8 mouse cellular contexts compared by ENCODE assay signal in the genomic region with DNA sequence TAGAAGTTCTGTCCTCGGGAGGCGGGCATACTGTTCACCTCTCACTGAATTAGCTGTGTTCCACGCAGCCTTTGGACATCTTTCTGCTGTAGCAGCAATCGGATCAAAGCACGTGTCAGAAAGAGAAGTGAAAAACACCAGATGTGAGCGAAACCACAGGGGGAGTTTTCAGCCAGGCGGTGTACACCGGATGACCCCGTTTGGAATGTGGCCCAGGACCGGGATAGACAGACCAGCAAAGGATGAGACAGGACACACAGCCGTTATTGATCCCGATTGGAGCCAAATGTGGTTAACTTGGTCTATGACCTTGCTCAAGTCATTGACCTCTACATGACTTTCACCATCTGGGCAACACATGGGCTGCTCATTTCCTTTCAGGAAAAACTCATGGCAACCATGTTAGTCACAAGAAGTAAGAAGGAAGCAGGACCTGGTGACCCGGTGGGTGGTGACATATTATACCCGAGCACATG. TPM values are rescaled to one million over a fixed set of nuclear protein-coding genes. Genes with fewer than 3 reads are reported as not detected.
DNase-seq lines count a peak whose midpoint lies in the region; ATAC-seq lines count a peak whose summit lies in the region.

No protein-coding gene starts in this region.

- no peak overlapping the region for H3K27ac ChIP-seq in midbrain, embryonic 14.5 days (replicated peaks; ENCODE audit: low read depth, low read length)

- peak; percentile 34 for DNase-seq in layer of hippocampus, adult 11-12 months (ENCODE audit: low spot score)
- no peak for DNase-seq in layer of hippocampus, postnatal 36 days
- peak; percentile 15 for DNase-seq in adipocyte (ENCODE audit: low spot score)
- peak; percentile 25 to 35 for DNase-seq in gastrocnemius, adult 8-10 months (ENCODE audit: low spot score in 2 of 2)
- peak; percentile 20 for DNase-seq in kidney, postnatal 14 days
- DNase-seq in ovary, postnatal 14 days (ENCODE audit: low spot score) = peak; percentile 51
- DNase-seq in cerebellum, adult 9-11 months = no peak
- no peak for DNase-seq in midbrain, embryonic 14.5 days

- no peak overlapping the region for H3K4me2 ChIP-seq in midbrain, embryonic 14.5 days (ENCODE audit: low read length)

- no peak overlapping the region for H3K4me3 ChIP-seq in midbrain, embryonic 14.5 days (replicated peaks; ENCODE audit: low read depth, low read length)

- no peaks in the 10 kb centered on the region for H3K27me3 ChIP-seq in midbrain, embryonic 14.5 days (ENCODE audit: control insufficient read depth, insufficient read depth, low read length)

- 90% methylated on average over 14 of the region's 14 CpGs for WGBS in midbrain, embryonic 14.5 days

- no peaks in the 10 kb centered on the region for H3K9me3 ChIP-seq in midbrain, embryonic 14.5 days (ENCODE audit: control insufficient read depth, low read length)

- peaks cover 4% of the 10 kb centered on the region; the same call in 1 of the 2 replicates for H3K4me1 ChIP-seq in midbrain, embryonic 14.5 days (ENCODE audit: control insufficient read depth, insufficient read depth, low read length)

- H3K9ac ChIP-seq in midbrain, embryonic 14.5 days (replicated peaks; ENCODE audit: low read length) = no peak overlapping the region

- ATAC-seq in midbrain, embryonic 14.5 days (ENCODE audit: low FRiP score, low TSS enrichment) = no peak

- H3K36me3 ChIP-seq in midbrain, embryonic 14.5 days (ENCODE audit: control insufficient read depth, insufficient read depth, low read length) = no peaks in the 10 kb centered on the region

RNA-seq across cellular contexts. Expression of a gene that starts 48.4 kb away (rescaled TPM):
- 10 to 100 TPM; 23.2 to 24.6 TPM for total RNA-seq in layer of hippocampus, postnatal 36 days (2021)
- total RNA-seq in gastrocnemius, adult 8-10 months (2022) = 1 to 10 TPM; 5.6 to 7.9 (median 6.9) TPM
- polyA plus RNA-seq in midbrain, embryonic 14.5 days (2014; fragmentation: Nextera tagmentation; extraction: Ambion mirVana) = 5.2 and 10.8 TPM in 2 replicates

Comparison
In these comparisons a context has a peak if more than half of its experiments do, and no peak if none do; other contexts are left out.
1. DNase-seq: peak in layer of hippocampus, adult 11-12 months (single experiment), adipocyte (single experiment), gastrocnemius, adult 8-10 months (2 of 2), kidney, postnatal 14 days (single experiment) and ovary, postnatal 14 days (single experiment); none in layer of hippocampus, postnatal 36 days (0 of 2), cerebellum, adult 9-11 months (single experiment) and midbrain, embryonic 14.5 days (single experiment).